Mouse (Mus musculus) left cerebral cortex, adult 9 months (tissue): ENCODE measurements around the gene Vmn1r62.
"Not testable (repeated sequence)": the region's sequence is repeated elsewhere in the genome, so short reads cannot be mapped to it uniquely, and the experiment has no call there.

Source experiments
- DNase-seq, 2 experiments: peaks; one replicate each; pipeline ENCODE4 v3.0.0; 2022; ENCODE audit warnings: low spot score in 2 of 2

Gene Vmn1r62

GRCm38 (mm10) chr7:5673331-5673730 lies at the start of gene Vmn1r62:
Gene Vmn1r62, plus strand, starts transcription at chr7:5673631.
- DNase-seq = not testable (repeated sequence)
